Mouse (Mus musculus) monocyte, adult 59 days (primary cell): Measurements from ENCODE around the gene Renbp. TPM values are rescaled to one million over a fixed set of nuclear protein-coding genes. Genes with fewer than 3 reads are reported as not detected.

ENCODE experiments used
- total RNA-seq, 2 experiments: library from RNA; stranded (reverse); gene quantifications; one replicate each; pipeline ENCODE4 v1.2.4; 2023

Renbp gene
- 10 to 100 TPM; 68.8 to 76.7 TPM for total RNA-seq

DNA sequence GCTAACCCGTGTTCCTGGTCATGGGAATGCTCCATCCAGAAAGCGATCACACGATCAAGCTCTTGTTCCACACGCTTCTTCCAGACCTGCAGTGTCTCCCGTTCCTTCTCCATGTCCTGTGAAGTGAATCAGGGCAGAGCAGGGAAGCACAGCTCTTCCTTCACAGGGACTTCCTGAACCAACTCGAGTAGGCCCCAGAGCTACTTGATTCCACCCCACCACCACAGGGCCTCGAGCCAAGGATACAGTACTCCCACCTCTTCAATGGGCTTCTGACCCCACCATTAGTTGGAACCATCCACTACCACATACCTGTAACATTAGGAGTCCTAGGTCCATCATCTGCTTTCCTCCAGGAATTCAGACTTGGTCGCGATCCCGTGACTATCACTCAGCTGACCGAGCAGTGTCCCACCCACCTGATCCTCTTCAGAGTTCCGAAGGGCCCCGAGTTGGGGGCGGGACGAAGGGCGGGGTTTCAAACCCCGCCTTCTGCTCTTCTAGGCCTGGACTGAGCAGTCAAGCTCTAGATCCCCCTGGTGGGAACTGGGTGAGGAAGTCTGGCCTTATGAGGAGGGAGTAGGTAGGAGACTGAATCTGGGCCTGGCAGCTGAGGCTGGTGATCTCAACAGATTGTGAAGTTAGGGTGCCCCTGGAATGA, at the start of gene Renbp:
Gene Renbp (minus strand): TSS at position 449 of the 661 bp plus-strand sequence.

DNA sequence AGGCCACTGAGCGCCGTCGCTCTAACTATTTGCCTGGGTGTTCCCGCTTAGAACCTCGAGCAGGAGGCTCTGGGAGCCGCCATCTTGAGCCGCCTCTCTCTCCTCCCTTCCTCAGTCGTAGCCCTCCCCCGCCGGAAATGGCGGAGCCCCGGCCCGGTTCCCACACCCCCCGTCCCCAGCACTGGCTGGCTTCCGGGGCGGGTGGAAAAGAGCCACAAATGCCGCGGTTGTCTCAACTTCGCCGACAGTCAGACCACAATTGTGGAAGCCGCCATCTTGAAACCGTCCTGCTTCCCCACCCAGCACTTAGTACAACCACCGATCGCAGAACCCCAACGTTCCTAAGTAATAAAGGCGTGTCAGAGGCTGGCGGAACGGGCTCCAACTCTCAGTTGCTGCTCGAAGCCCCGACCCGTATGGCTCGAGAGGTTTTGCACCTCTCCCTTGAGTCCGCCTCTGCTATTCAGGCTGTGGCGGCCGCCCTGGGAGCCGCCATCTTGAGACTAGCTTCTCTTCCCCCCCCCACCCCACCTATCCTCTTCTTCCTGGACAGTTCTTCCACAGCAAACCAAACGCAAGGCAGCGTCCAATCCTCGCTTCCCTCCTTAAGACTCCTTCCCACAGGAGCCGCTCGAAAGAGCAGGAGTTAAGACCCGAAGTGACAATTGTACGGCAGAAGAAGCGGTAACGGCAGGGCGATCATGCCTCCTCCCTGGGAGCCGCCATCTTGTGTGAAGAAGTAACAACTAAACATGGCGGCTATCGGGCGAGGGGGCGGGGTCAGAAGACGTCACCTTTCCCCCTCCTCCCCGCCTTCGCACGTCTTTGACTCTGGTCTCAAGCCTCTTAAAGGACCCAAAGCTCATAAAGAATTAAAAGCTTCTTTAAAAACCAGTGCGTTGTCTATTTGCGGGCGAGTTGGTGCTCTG, 35.9 kb upstream of the Renbp start, which contains the start of gene Hcfc1:
Gene Hcfc1 (minus strand): TSS at position 110 of the 929 bp plus-strand sequence.

DNA sequence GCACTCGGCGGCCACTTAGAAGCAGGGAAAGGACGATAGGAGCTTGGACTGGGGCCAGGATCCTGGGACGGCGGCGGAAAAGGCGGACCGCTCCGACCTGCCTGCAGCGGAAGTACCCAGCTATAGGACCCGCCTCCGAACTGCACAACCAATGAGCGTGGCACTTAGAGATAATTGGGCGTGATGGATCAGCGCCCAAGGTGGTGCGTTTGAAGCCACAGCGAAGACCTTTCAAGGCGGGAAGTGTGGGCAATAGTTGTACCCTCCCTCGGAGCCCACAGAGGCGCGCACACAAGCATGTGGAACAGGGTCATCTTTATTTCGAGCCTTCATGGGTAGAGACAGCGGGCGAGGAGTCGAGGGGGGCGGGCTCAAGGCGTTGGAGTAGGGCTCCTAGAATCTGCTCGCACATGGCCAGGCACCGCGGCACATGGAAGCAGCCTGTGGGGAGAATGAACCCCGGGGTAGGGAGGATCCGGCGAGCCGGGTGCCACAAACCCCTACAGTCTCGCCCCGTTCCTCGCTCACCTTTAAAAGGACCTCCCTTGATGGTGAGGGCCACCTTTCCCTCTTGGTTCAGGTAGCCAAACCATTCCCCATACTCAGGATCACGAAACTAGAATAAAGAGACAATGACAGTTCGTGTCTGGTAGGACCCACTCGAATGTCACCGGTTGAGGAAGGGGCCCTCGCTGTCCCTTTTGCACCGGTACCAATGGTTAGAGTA, 8.7 kb downstream of the Renbp start, which contains the start of the genes Arhgap4 and Naa10:
Gene Arhgap4 (minus strand): TSS at position 48 of the 727 bp plus-strand sequence.
Gene Naa10 (minus strand): TSS at position 122 of the 727 bp plus-strand sequence.

DNA sequence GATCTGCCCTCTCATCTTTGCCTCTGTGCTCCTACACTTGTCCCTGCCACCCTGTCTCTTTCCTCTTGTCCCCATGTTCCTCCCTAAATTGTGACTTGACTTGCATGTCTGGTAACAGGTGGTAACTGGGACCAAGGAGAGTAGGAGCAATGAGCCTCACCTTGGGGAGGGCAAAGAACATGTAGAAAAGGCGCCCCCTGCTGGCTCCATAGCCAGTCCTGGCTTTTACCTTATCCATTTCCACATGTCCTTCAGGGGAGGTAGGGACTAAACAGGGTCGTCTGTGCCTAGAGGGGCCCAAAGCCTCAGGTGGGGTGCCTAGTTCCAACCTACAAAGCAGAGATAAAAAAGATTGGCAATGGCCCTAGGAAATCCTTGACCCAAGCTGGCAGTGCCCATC, 34.9 kb downstream of the Renbp start, which contains the start of gene L1cam:
Gene L1cam (minus strand): TSS at position 387 of the 400 bp plus-strand sequence.

DNA sequence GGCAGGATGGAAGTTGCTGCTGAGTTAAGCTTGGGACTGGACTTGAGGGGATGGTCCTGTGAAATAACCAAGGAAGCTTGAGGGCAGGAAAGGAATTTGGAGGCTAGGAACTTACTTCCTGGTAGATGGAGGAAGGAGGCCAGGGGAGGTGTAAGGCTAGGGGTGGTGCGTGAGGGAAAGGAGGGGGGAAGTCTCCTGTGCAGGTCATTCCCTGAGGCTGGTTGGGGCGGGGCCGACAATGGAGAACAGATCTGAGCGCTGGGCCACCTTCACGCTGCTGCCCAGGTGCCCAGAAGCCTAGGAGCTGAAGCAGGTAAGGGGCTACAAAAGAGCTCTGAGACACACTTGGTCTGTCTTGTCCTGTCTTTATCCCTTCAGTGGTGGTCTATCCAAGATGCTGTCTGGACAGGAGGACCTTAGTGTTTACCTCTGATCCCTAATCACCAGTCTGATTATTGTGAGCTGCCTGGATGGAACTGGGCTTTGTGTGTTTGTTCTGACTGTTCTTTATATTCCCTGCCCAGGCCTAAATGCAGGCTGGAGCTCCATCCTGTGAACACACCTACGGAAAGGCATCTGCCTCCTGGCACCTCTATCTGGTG, 39.0 kb downstream of the Renbp start, which contains the start of gene Avpr2:
Gene Avpr2 (plus strand): TSS at position 552 of the 602 bp plus-strand sequence.

Other genes starting within 250 kb of the Renbp start
- gene Bcap31, start 214.7 kb downstream of the Renbp start, total RNA-seq = 100 to 1,000 TPM; 113 to 115 TPM
- gene Abcd1, start 214.3 kb downstream of the Renbp start, total RNA-seq = 100 to 1,000 TPM; 144 to 156 TPM
- gene Plxnb3, start 173.8 kb downstream of the Renbp start, total RNA-seq = 1 to 10 TPM; 2.4 to 3.2 TPM
- under 1 TPM; 0.82 to 0.97 TPM for gene Srpk3, start 156.4 kb downstream of the Renbp start, total RNA-seq
- gene Idh3g, start 144.0 kb downstream of the Renbp start, total RNA-seq = 100 to 1,000 TPM; 124 to 154 TPM
- 100 to 1,000 TPM; 155 to 157 TPM for gene Ssr4, start 143.8 kb downstream of the Renbp start, total RNA-seq
- gene Pdzd4, start 105.9 kb downstream of the Renbp start, total RNA-seq = 1 to 10 TPM; 1.2 to 3.3 TPM
- not detected for gene Avpr2, start 38.7 kb downstream of the Renbp start, total RNA-seq
- gene L1cam, start 34.7 kb downstream of the Renbp start, total RNA-seq = 100 to 1,000 TPM in 1 of 2 experiments, 10 to 100 TPM in 1; 79.0 to 123 TPM
- 100 to 1,000 TPM; 146 TPM for gene Arhgap4, start 9.0 kb downstream of the Renbp start, total RNA-seq
- 10 to 100 TPM; 46.2 to 49.0 TPM for gene Naa10, start 8.9 kb downstream of the Renbp start, total RNA-seq
- gene Hcfc1, start 35.5 kb upstream of the Renbp start, total RNA-seq = 10 to 100 TPM; 86.7 to 89.0 TPM
- 100 to 1,000 TPM; 131 to 140 TPM for gene Irak1, start 93.1 kb upstream of the Renbp start, total RNA-seq
- gene Opn1mw, start 196.6 kb upstream of the Renbp start, total RNA-seq = not detected
- gene Mecp2, start 204.5 kb upstream of the Renbp start, total RNA-seq = 10 to 100 TPM; 42.6 to 44.5 TPM
- gene Tex28, start 237.0 kb upstream of the Renbp start, total RNA-seq = not detected
- gene Tktl1, start 246.4 kb upstream of the Renbp start, total RNA-seq = not detected